Mouse (Mus musculus) left cerebral cortex, postnatal 36 days (tissue): ENCODE measurements around the gene Mrpl45. TPM values are rescaled to one million over a fixed set of nuclear protein-coding genes. Genes with fewer than 3 reads are reported as not detected.
A peak's percentile ranks its signal among the peaks of the same experiment; 100 is the strongest.
"Not testable (repeated sequence)": the region's sequence is repeated elsewhere in the genome, so short reads cannot be mapped to it uniquely, and the experiment has no call there.

Experiments used
- DNase-seq, 2 experiments: peaks; one replicate each; pipeline ENCODE4 v3.0.0; 2021 to 2022; ENCODE audit warnings: low spot score in 2 of 2, mixed read lengths in 1 of 2
- intact Hi-C: fragments of 180-260 bp; cut with DNase I; formaldehyde crosslinking; loops from one replicate; pipeline ENCODE4 v1.15.1; 2025
- total RNA-seq, 2 experiments: library from RNA; stranded (reverse); gene quantifications; 2 replicates each; pipeline ENCODE4 v1.2.3; 2021

Gene Mrpl45
- total RNA-seq, 2 experiments from 2014 or later, result 23.3 to 30.2 TPM

DNA sequence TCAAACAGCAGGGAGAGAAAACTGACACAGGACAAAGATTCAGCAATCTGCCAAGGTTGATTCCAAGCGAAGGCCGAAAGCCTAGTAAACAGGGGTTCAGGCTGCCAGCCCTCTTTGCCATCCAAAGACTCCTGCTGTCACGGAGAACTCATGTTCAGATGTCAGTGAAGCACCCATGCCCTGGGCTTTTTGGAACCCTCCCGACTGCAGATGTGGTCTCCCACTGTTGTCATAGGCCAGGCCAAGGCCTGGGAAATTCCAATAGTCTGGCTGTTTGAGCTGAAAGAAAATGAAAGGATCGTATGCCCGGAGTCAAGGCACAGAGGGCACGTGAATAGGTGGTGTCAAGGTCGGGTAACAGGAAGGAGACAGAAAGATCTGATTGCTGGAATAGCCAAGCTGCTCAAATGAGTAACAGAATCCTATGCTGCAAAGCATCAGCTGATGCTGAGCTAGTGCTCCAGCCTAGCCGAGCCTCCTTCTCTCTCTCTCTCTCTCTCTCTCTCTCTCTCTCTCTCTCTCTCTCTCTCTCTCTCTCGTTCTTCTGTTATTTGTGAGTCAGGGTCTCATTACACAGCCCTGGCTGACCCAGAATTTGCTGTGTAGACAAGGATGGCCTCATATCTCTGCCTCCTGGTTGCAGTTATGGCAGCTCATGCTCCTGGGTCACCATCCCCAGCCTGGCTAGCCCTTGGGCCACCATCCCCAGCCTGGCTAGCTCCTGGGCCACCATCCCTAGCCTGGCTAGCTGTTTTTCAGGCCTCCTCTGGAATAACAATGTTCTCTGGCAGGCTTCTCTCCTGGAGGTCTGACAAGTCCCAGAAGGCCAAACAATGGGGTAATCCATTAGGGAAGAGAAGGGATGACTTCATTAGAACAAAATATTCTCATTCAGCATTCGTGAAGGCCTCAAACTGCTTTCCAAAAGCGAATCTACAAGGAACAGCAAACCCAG lies 26.0 kb upstream of the Mrpl45 start:
- peak; percentile 24 to 28 for DNase-seq
- intact Hi-C loops, result no loop called here

DNA sequence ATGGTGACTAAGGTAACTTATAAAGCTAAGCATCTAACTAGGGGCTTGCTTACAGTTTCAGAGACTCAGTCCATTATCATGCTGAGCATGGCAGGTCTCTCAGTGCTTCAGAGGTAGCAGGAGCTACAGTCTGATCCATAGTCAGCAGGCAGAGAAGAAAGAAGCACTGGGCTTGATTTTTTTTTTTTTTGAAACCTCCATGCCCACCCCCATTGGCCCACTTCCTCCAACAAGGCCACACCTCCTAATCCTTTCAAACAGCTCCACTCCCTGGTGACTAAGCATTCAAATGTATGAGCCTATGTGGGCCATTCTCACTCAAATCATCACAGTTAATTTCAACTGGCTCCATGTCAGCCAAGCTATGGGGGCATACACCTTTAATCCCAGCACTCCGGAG lies 22.8 kb upstream of the Mrpl45 start:
- intact Hi-C loops, result no loop called here
- no peak for DNase-seq

DNA sequence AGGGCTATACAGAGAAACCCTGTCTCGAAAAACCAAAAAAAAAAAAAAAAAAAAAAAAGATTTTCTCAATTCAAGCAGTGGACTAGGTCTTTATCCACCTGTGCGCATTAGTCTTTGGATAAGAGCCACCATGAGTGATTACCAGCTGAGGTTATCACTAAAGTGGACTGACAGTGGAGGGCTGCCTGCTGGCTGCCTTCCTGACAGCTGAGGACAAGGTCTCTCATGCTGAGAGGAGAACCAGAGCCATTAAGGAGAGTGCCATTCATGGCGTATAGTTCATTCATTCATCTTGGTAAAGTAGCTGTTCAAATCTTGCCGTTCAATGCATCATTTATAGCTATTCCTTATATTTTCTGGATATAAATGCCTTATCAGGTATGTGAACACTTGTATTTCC lies 19.0 kb upstream of the Mrpl45 start:
- intact Hi-C loops, result no loop called here
- no peak for DNase-seq

DNA sequence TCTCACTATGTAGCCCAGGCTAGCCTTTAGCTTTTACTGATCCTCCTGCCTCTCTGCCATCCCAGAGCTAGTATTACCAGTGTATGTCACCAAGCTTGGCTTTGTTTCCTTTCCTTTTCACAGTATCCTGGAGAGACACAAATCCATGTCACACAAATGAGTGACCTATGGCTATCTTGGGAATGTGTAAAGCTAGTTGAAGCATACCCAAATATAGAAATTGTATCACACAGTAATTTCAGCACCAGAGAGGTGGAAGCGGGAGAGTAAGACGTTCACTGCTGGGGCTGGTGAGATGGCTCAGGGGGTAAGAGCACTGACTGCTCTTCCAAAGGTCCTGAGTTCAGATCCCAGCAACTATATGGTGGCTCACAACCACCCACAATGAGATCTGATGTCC lies 15.6 kb upstream of the Mrpl45 start:
- intact Hi-C loops, result no loop called here
- DNase-seq, result no peak

DNA sequence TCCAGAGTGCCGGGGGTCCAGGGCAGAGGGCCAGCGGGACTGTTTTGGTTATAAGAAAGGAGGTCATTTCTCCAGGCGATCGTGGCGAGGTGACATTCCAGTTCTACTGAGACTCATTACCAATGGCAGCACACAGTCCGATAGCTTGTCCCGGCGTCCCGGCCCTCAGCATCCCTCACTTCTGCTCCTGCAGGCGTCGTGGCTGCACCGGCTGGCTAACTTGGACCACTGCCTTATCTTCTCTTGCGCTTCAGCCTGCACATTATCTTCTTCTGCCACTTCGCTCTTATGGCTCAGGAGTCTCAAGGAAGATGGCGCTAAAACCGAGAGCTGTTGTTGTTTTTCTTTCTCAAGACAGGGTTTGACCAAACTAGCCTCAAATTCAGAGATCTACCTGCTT lies 14.1 kb upstream of the Mrpl45 start:
- intact Hi-C loops, result no loop called here
- DNase-seq, result no peak

DNA sequence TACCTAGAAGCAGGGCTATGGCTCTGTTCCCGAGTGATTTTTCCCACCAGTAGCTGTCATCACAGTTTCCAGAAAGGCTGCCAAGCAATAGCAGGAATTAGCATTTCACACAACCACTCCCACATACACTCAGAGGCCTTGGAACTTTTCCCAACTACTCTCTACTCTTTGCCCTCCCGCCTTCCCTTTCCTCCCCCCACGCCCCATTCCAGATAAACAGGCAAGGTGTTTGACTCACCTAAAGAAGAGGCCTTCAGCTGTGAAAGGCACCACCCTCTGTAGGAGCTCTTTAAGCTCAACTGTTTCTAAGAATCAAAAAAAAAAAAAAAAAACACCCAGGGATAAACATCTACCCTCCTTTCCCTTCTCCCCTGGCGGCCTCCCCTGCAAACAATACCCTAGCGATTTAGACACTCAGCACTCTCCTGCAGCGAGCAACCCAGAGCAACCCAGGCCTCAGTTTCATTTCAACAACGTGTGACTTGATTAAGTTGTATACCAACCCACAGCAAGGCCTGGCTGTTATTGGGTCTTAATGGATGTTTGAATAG lies 13.2 kb upstream of the Mrpl45 start:
- DNase-seq, result no peak
- intact Hi-C loops, result no loop called here

DNA sequence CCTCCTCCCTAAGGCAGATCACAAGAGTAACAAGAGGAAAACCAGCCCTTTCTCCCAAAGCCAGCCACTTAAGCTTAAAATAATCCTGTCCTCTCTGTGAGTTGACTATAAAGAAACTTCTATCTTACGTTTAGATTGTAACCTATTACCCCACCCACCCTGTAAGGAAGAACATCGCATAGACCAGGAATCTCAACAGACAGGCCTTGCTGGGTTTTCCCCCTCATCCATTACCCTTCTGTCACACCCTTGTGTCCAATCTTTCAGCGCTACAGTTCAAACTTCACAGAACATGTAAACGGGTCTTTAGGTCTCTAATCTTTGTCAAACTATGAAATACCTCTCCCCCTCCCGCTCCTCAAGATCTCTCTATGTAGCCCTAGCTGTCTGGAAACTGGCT lies 10.9 kb upstream of the Mrpl45 start:
- no peak for DNase-seq
- intact Hi-C loops, result no loop called here

DNA sequence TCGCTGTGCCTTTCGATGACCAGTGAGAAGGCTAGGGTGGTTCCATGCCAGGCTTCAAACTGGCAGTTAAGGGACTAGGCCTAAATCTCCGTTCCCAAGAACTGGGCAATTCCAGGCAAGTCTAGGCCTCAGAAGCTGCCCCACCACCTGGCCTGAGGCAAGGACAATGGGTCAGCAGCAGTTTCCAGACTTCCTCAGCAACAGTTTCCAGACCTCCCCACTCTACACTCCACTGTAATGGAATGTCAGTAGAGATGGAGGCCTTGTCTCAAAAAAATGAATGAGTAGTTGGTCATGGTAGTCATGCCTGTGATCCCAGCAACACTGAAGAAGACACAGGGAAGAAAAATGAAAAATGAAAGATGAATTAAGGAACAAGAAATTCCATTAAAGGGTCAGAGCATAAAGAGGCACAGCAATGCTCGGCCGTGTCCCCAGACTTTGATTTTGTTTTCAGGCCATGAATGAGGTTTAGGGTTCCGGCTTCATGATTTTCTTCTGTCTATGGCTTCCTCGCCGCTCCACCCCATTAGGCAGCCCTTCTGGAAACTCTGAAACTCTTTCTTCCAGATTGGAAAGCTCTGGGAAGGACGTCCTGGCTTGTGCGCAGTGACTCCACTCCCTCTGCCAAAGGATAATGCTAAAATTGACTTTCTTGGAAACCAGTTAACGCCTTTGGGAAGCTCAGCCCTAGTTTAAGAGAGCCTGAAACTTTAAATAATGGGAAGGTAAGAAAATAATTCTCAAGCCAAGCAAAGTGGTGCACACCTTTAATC lies 8.0 kb upstream of the Mrpl45 start:
- intact Hi-C loops, result no loop called here

DNA sequence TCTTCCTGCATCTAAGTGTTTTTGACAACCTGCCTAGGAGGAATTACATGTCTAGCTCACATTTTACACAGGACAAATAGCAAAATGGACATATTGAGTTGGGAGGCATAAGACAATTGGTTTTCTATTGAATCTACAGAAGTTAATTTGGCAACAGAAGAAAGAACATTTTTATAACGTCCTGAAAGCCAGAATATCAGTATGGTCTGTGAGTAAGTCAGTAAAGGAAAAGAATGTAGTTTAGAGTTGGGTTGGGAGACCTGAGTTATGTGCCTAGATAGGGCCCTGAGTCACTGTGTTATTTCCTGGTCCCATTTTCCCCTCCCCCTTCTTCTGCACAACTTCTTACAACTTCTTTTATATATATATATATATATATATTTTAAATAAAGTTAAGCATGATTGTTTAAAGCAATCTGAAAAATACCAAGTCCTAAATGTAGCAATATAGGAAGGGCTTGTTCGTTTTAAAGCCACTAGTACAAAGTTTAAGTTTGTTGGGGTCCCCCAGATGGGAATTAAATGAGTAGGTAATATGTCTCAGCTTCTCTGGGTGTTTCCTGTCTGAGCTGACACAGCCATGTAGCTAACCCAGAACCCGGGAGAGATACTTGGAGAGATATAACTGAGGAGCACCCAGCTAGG lies 6.6 kb upstream of the Mrpl45 start:
- intact Hi-C loops, result no loop called here
- no peak for DNase-seq

More for the DNA sequence above, 8.0 kb upstream of the Mrpl45 start:
- no peak for DNase-seq

DNA sequence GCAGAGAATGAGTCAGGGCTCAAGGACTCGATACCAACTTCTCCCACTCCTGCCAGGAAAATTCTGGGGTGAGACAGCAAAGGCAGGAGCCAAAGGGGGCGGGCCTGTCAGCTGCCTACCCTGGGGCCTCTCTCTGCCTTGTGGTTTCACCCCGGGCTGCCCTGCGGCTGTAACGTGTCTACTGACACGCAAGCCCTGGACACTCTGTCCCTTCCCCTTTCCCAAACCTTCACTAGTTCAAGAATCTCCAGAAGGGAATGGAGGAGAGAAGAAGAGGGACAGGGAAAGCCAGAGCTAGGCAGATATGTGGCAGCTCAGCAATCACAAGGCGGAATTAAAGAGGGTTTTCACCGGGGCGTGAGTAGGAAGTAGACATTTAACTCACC lies 6.1 kb upstream of the Mrpl45 start:
- intact Hi-C loops, result no loop called here
- peak in 1 of 2 experiments; percentile 31 for DNase-seq

DNA sequence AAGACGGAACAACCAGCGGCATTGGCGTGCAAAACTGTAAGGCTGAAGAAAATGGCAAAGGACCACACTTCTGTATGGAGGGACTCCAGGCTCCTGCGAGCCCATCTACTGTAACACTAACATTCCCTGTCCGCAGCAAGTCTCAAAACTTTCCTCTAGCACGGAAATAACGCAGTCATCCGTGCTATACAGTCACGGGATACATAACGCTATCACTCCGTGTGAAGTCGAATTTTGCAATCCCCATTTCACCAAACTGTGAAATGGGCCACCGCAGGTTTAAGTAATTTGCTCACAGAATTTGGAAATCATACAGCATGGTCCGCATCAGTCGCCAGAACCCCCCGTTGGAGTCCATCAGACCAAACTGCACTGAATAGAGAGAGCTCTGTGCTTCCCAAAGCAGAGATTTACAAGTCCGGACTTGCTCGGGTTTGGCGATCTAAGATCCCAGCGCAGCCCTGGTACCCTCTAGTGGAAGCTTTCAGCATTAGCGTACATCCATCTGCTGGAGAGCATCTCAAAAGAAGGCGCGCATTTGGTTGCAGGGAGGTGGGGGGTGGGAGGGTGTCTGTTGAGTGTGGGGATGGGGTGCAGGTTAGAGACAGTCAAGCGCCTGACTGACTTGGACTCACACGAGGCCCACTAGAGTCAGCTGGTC lies 5.5 kb upstream of the Mrpl45 start:
- intact Hi-C loops, result loop anchor here (10.0 kb wide), 1 partner anchor 45 kb away; no protein-coding TSS in a partner anchor

DNA sequence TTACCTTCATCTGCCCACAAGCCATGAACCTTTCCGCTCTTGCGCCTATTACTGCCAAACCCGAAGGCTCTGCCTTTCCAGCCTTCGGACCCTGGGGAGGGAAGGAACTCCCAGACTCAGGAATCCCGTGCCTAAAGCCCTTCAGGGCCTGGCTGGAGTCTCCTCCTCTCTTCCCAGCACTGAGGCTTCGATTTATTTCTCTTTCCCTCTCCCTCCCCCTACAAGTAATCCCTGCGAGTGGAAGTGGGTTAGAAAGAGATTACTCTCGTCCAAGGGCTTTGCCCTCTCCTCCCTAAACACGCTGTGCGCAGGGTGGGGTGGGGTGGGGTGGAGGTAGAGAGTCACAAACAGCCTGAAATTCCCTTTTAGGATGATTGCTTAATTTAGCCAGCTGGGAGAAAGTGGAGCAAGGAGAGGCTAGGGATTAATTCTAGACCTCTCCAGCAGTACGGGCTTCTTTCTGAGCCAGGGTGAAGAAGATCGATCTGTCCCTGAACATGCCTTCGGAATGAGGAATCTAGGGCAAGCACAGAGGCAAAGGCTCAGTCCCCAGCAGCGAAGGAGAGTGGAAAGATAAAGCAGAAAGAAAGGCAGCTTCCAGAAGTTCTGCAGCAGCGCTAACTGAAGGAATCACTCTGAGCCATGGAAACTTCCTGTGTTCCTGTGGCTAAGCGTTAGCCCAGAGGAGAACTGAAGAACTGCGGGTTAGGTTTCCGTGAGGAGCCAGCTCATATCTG lies 4.5 kb upstream of the Mrpl45 start:
- intact Hi-C loops, result loop anchor here (10.0 kb wide), 1 partner anchor 46 kb away; no protein-coding TSS in a partner anchor
- DNase-seq, result peak; percentile 15 to 19

More for the DNA sequence above, 5.5 kb upstream of the Mrpl45 start:
- peak; percentile 57 to 73 for DNase-seq

DNA sequence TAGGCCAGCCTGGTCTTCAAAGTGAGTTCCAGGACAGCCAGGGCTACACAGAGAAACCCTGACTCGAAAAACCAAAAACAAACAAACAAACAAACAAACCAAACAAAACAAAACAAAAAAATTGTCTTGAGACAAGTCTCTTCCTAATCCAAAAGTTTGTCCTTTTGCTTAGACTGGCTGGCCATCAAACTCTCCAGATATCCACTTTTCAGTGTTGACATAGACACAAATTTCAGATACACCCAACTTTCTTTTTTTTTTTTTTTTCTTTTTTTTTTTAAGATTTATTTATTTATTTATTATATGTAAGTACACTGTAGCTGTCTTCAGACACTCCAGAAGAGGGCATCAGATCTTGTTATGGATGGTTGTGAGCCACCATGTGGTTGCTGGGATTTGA lies 2.6 kb upstream of the Mrpl45 start:
- DNase-seq, result not testable (repeated sequence)
- intact Hi-C loops, result loop anchor here (10.0 kb wide), 1 partner anchor 48 kb away; no protein-coding TSS in a partner anchor

DNA sequence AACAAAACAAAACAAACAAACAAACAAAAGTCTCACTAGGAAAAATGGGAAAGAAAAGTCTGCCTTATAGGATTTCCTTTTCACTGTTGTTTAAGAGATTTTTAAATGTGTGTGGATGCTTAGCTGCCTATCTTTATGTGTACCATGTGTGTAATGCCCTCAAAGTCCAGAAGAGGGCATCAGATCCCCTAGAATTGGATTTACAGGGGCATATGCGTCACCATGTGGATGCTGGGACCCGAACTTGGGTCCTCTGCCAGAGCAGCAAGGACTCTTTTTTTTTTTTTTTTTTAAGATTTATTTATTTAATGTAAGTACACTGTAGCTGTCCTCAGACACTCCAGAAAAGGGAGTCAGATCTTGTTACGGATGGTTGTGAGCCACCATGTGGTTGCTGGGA lies 1.4 kb upstream of the Mrpl45 start:
- no peak for DNase-seq
- intact Hi-C loops, result loop anchor here (2.0 to 10.0 kb wide), 2 partner anchors 33 to 49 kb away; partner anchors contain the start of gene Npepps

DNA sequence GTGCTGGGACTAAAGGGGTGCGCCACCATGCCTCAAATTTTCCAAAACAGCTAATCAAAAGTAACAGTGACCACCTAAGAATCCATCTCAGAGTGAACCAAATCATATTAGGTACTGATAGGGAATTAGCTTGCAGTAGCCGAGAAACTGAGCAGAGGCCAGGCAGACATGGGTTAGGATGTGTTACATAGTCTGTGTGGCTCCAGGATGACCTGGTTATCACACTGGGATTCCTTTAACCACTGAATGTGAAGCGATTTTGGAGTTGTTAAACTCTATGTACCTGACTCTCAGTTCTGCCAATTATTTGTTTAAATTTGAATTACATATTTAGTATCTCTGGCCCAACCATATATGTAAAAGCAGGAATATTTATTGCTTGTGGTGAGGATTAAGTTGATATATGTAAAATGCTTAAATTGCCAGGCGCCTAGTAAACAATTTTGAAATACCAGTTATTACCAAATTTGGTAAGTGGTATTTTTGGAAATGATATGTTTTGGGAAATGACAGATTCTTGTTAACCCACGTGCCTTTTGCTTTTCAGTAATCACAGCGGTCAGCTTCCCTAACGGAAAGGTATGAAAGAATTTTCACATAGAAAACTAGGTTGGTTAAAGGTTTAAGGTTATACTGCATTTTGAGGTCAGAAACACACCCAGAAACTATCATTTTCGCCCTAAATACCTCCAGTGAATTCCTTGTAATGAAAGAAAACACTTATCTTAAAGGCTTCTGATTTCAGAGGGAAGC lies 589 bp upstream of the Mrpl45 start:
- no peak for DNase-seq
- intact Hi-C loops, result loop anchor here (2.0 to 10.0 kb wide), 3 partner anchors 34 to 128 kb away; partner anchors contain the start of genes Kpnb1 and Npepps

DNA sequence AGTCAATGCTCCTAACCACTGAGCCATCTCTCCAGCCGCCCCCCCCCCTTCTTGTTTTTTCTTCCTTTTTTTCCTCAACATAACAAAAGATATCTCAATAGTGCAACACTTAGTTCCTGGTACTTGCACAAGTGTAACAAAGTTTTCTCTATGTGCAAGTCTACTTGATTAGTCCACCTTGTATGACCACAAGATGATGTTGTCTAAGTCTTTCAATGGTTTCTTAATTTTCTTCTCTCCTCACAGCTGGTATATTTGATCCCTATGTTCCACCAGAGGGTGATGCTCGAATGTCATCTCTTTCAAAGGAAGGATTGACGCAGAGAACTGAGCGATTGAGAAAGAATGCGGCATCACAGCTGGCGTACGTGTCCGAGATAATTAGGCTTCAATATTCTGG lies 5.7 kb downstream of the Mrpl45 start:
- DNase-seq, result no peak
- intact Hi-C loops, result no loop called here

DNA sequence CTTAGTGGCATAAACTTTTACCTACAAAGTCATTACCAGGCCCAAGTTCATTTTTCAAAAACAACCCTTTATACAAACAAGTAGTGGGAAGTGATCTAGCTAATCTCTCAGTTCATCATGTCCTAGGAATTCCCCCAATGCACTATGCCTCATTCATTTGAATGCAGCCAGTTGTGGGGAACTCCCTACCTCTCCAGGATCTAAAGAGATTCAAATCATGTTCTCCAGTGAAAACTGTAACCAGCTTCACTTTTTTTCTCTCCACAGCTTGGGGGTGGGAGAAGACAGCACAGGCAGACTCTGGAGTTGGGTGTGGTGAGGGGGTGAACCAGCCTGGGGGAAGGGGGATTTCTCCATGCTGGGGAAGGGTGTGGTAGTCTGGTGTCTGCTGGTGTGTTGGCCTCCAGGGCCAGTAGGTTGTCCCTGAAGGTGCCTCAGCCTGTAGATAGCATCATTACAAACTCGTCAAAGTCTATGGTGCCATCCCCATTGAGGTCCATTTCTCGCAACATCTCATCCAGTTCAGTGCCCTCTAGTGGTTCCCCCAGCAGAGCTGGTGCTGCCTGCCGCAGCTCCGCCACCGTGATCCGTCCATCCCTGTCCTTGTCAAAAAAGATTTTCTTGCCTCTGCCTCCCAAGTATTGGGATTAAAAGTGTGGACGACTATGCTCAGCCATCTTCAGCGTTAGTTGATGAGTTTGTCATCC lies 6.5 kb downstream of the Mrpl45 start:
- DNase-seq, intact Hi-C loops: not testable (repeated sequence)
